Mouse (Mus musculus) hindbrain, embryonic 16.5 days (tissue): Measurements from ENCODE around the gene Slc25a33. TPM values are rescaled to one million over a fixed set of nuclear protein-coding genes. Genes with fewer than 3 reads are reported as not detected.
A peak's percentile ranks its signal among the peaks of the same experiment; 100 is the strongest.

Experiments
- ATAC-seq: fragments of 200-750 bp; cut with Nextera tagmentation; 2 replicates; pipeline ENCODE4 v1.8.0; 2017; ENCODE audit warnings: moderate TSS enrichment, moderate library complexity
- H3K27ac ChIP-seq: fragments of 300-500 bp; sonication (generic); 2 replicates; pipeline ENCODE4 v1.5.1; 2014; ENCODE audit warnings: low read depth, mild to moderate bottlenecking, control low read depth, low read length, moderate library complexity
- H3K27me3 ChIP-seq: fragments of 300-500 bp; sonication (generic); replicated peaks from 2 replicates; pipeline ENCODE4 v1.6.1; 2014; ENCODE audit warnings: low read length; ENCODE audit not compliant: control insufficient read depth, insufficient read depth
- H3K36me3 ChIP-seq: fragments of 300-500 bp; sonication (generic); 2 replicates; pipeline ENCODE4 v1.6.1; 2014; ENCODE audit warnings: mild to moderate bottlenecking, low read length, moderate library complexity, mixed read lengths; ENCODE audit not compliant: control insufficient read depth, insufficient read depth
- H3K4me1 ChIP-seq: fragments of 300-500 bp; sonication (generic); 2 replicates; pipeline ENCODE4 v1.6.1; 2014; ENCODE audit warnings: low read depth, low read length; ENCODE audit not compliant: control insufficient read depth, insufficient read depth
- H3K4me2 ChIP-seq: fragments of 300-500 bp; sonication (generic); 2 replicates; pipeline ENCODE4 v1.6.1; 2014; ENCODE audit warnings: mild to moderate bottlenecking, low read length, control low read depth, moderate library complexity
- H3K4me3 ChIP-seq: fragments of 300-500 bp; sonication (generic); 2 replicates; pipeline ENCODE4 v1.5.1; 2014; ENCODE audit warnings: mild to moderate bottlenecking, low read length, control low read depth, moderate library complexity
- H3K9ac ChIP-seq: fragments of 300-500 bp; sonication (generic); 2 replicates; pipeline ENCODE4 v1.6.1; 2014; ENCODE audit warnings: low read depth, mild to moderate bottlenecking, control low read depth, low read length, moderate library complexity
- H3K9me3 ChIP-seq: fragments of 300-500 bp; sonication (generic); 2 replicates; pipeline ENCODE4 v1.6.1; 2014; ENCODE audit warnings: mild to moderate bottlenecking, low read length, moderate library complexity; ENCODE audit not compliant: control insufficient read depth
- WGBS: fragments of 180-500 bp; shearing (Covaris S2); extraction: QIAGEN DNeasy Blood & Tissue Kit; methylation state at CpG from one replicate; pipeline ENCODE4 v1.1.7; 2014; 5-methylcytosine and 5-hydroxymethylcytosine counted together
- polyA plus RNA-seq: library from polyadenylated mRNA; unstranded; fragments of >200 nt; fragmentation: Nextera tagmentation; extraction: Ambion mirVana; gene quantifications from 2 replicates; pipeline ENCODE4 v1.2.1, GENCODE M21; 2015

Slc25a33 gene
- polyA plus RNA-seq, 1 experiment from 2014 or later = 37.2 TPM

DNA sequence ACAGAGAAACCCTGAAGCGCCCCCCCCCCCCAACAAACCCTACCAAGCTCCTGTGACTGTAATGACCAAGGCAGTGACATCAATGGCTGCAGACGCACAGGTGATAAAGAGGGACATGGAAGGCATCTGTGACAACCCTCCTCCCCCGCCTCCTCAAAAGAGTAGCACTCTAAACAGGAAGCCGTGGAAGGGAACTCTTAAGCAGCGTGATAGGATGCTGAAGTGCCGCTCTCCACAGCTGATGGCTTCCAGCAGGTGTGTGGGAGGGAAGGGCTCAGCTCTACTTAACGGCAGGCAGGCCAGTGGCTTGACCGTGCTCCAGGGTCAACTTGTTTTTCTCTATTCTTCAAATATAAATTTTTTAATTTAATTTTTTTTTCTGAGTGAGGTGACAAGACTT lies 52.9 kb downstream of the Slc25a33 start:
- ATAC-seq = no peak
- H3K27me3 ChIP-seq = no peaks in the 10 kb centered on the region
- no peak overlapping the region for H3K4me2 ChIP-seq
- no peak overlapping the region for H3K27ac ChIP-seq
- H3K9me3 ChIP-seq = no peaks in the 10 kb centered on the region
- no peak overlapping the region for H3K4me3 ChIP-seq
- WGBS = 88% methylated on average over 8 of the region's 8 CpGs
- peaks cover 47% of the 10 kb centered on the region for H3K36me3 ChIP-seq
- no peak overlapping the region for H3K9ac ChIP-seq
- H3K4me1 ChIP-seq = peaks cover 22% of the 10 kb centered on the region

DNA sequence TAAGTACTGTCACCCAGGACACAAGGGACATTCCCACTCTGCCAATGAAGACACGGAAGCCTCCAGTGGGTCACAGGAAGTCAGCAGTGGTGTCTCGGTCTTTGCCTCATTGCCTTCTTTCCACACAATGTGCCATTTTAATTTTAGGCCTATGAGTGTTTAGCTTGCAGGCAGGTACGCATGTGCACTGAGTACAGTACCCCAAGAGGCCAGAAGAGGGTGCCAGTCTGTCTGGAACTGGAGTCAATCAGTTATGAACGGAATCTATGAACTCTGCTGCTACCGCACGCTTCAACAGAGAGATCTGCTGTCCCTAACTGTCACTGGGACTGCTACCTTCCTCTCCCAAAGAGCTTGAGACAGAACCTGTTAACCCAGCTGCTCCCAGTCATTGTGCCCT lies 54.4 kb downstream of the Slc25a33 start:
- Histone ChIP-seq H3K36me3 (peaks cover 42% of the 10 kb centered on the region), H3K4me3 (no peak overlapping the region), H3K9me3 (no peaks in the 10 kb centered on the region), H3K9ac (no peak overlapping the region), H3K27ac (no peak overlapping the region), H3K4me2 (no peak overlapping the region), H3K4me1 (peaks cover 20% of the 10 kb centered on the region), H3K27me3 (no peaks in the 10 kb centered on the region)
- 81% methylated on average over 6 of the region's 6 CpGs for WGBS
- no peak for ATAC-seq

DNA sequence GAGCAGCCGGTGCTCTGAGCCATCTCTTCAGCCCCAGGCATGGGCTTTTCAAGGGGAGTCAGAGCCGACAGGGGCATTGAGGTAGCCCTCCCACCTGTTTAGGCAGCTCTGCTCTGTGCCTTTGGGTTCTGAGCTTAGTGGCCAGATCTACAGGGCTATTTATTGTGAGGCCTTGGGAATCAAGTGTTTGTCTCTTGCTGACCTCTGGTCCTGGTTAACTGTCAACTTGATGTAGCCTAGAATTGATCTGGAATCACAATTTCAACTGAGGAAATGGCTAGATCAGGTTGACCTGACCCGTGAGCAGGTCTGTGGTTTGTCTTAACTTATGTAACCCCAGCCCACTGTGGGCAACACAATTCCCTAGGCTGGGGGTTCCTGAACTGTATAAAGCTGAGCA lies 59.5 kb downstream of the Slc25a33 start:
- ATAC-seq = no peak
- Histone ChIP-seq H3K9me3 (no peaks in the 10 kb centered on the region), H3K4me1 (no peaks in the 10 kb centered on the region), H3K27me3 (no peaks in the 10 kb centered on the region), H3K36me3 (peaks cover 39% of the 10 kb centered on the region), H3K4me3 (no peak overlapping the region), H3K4me2 (no peak overlapping the region), H3K9ac (no peak overlapping the region; the same call in 1 of the 2 replicates), H3K27ac (no peak overlapping the region)
- 74% methylated on average over 3 of the region's 3 CpGs for WGBS

DNA sequence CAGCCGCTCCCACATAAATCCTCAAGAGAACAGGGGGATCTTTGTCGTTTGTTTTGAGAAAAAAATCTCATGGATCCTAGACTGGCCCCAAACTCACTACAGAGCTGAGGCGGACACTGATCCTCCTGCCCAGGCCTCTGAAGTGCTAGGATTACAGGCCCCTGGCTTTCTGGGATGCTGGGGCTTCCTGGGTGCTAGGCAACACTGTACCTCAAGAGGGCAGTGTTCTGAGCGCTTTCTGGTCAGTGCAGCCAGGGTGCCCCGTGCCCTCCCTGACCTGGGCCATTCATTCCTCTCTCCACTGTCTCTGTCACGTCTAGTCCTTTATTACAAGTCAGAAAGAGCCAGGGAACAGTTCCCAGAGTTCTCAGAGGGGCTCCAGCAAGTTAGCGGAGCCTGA lies 62.1 kb downstream of the Slc25a33 start:
- Histone ChIP-seq H3K36me3 (peaks cover 16% of the 10 kb centered on the region), H3K9me3 (no peaks in the 10 kb centered on the region), H3K27me3 (no peaks in the 10 kb centered on the region), H3K4me3 (no peak overlapping the region), H3K4me2 (no peak overlapping the region), H3K27ac (no peak overlapping the region), H3K4me1 (no peaks in the 10 kb centered on the region), H3K9ac (no peak overlapping the region)
- WGBS = 23% methylated on average over 7 of the region's 7 CpGs
- no peak for ATAC-seq

- Histone ChIP-seq H3K4me2 (no peak overlapping the region), H3K9me3 (no peaks in the 10 kb centered on the region), H3K4me1 (no peaks in the 10 kb centered on the region), H3K9ac (no peak overlapping the region), H3K36me3 (peaks cover 11% of the 10 kb centered on the region), H3K27ac (no peak overlapping the region), H3K27me3 (no peaks in the 10 kb centered on the region), H3K4me3 (no peak overlapping the region)
- 86% methylated on average over 5 of the region's 5 CpGs for WGBS
- ATAC-seq = no peak
These were observed 62.6 kb downstream of the Slc25a33 start for GRCm38 (mm10) chr4:149711485-149711884.

- 22% methylated on average over 5 of the region's 5 CpGs for WGBS
- ATAC-seq = peak; percentile 63
These were observed 63.6 kb downstream of the Slc25a33 start for GRCm38 (mm10) chr4:149710510-149710909.

DNA sequence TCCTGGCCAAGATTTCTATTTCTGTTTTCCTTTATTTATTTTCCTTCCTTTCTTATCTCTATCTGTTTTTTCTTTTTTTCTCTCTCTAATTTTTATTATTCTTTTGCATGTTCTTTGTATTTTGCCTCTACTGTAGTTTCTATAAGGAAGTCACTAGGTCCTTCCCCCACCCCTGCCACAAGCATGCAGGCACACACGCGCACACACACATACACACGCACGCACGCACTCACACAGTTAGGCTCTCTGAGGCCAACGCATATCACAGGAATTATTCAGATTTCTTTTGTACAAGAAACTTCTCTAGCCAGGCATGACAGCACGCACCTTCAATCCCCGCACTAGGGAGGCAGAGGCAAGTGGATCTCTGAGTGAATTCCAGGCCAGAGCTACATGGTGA lies 68.1 kb downstream of the Slc25a33 start:
- Histone ChIP-seq H3K27ac (no peak overlapping the region), H3K27me3 (no peaks in the 10 kb centered on the region), H3K4me1 (no peaks in the 10 kb centered on the region), H3K9ac (no peak overlapping the region), H3K4me3 (no peak overlapping the region), H3K9me3 (no peaks in the 10 kb centered on the region), H3K36me3 (no peaks in the 10 kb centered on the region), H3K4me2 (no peak overlapping the region)
- WGBS = 89% methylated on average over 8 of the region's 8 CpGs
- ATAC-seq = no peak

More at GRCm38 (mm10) chr4:149710510-149710909, 63.6 kb downstream of the Slc25a33 start:
- peaks cover 6% of the 10 kb centered on the region; the same call in 1 of the 2 replicates for H3K36me3 ChIP-seq
- no peak overlapping the region for H3K4me3 ChIP-seq
- no peaks in the 10 kb centered on the region for H3K27me3 ChIP-seq
- no peaks in the 10 kb centered on the region for H3K9me3 ChIP-seq
- no peak overlapping the region for H3K27ac ChIP-seq
- H3K4me1 ChIP-seq = no peaks in the 10 kb centered on the region
- H3K4me2 ChIP-seq = no peak overlapping the region
- no peak overlapping the region for H3K9ac ChIP-seq

GRCm38 (mm10) chr4:149705298-149705697 lies 68.8 kb downstream of the Slc25a33 start:
- no peak for ATAC-seq
- H3K27ac ChIP-seq = no peak overlapping the region
- no peaks in the 10 kb centered on the region for H3K4me1 ChIP-seq
- no peak overlapping the region for H3K9ac ChIP-seq
- H3K36me3 ChIP-seq = no peaks in the 10 kb centered on the region
- H3K9me3 ChIP-seq = no peaks in the 10 kb centered on the region
- H3K4me3 ChIP-seq = no peak overlapping the region
- whole genome bisulfite sequencing = 75% methylated on average over 7 of the region's 7 CpGs
- H3K27me3 ChIP-seq = no peaks in the 10 kb centered on the region; the same call in 1 of the 2 replicates
- no peak overlapping the region for H3K4me2 ChIP-seq

DNA sequence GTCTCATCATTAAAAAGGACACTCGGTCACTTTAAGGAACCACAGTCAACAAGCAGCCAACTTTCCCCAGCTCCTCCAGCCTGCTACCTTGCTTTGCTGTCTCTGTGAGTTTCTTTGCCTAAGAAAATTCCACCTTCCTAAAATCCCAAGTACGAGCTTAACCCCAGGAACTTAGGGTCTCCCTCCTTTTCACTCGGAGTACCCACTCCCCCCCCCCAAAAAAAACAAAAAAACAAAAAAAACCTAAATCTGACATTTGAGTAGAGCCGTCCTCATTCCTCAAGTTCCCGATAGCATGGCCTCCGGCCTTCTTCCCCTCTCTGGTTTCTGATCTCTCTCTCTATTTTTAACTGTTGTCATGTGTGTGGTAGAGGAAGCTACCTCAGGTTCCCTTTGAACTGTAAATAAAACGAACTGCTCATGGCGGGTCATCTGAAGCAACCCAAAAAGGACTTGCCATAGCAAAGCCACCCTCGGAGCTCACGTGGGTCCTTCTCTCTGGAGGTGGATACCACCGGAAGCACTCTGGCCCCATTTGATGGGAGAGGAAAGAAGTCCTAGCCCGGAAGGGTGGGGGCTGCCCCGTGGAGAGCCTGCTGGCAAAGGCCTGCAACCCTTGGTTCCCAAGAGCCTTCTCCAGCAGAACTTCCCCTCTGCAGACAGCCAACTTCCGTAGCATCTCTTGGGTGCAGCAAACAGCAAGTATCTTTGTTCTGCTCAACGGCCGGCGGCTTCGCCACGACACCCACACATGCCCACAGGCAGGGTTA lies 71.7 kb downstream of the Slc25a33 start, which contains the start of gene Pik3cd:
Gene Pik3cd (minus strand): TSS at position 362 of the 770 bp plus-strand sequence.
- Histone ChIP-seq H3K36me3 (no peaks in the 10 kb centered on the region), H3K9me3 (no peaks in the 10 kb centered on the region), H3K4me2 (no peak within 1 kb of the TSS), H3K4me3 (no peak within 1 kb of the TSS), H3K9ac (no peak within 1 kb of the TSS), H3K4me1 (peaks cover 8% of the 10 kb centered on the region; the same call in 1 of the 2 replicates), H3K27me3 (peaks cover 7% of the 10 kb centered on the region; the same call in 1 of the 2 replicates), H3K27ac (no peak within 1 kb of the TSS)
- ATAC-seq = no peak
- 74% methylated on average over 19 of the region's 19 CpGs for WGBS
